Mouse (Mus musculus) kidney, adult 9 months (tissue): ENCODE measurements around the gene 4930404H24Rik.

Source experiments
- DNase-seq: peaks from one replicate; pipeline ENCODE4 v3.0.0; 2022

The 4930404H24Rik gene

GRCm38 (mm10) chr2:153512416-153513323, 20.1 kb downstream of the 4930404H24Rik start:
- no peak for DNase-seq

- DNase-seq = no peak
Measured at GRCm38 (mm10) chr2:153513983-153514382, 21.4 kb downstream of the 4930404H24Rik start.

GRCm38 (mm10) chr2:153514497-153515380, 22.1 kb downstream of the 4930404H24Rik start:
- no peak for DNase-seq

- no peak for DNase-seq
Measured at GRCm38 (mm10) chr2:153515582-153515981, 23.0 kb downstream of the 4930404H24Rik start.

GRCm38 (mm10) chr2:153516961-153517360, 24.4 kb downstream of the 4930404H24Rik start:
- peak; percentile 64 for DNase-seq

GRCm38 (mm10) chr2:153520057-153520456, 27.5 kb downstream of the 4930404H24Rik start:
- no peak for DNase-seq

GRCm38 (mm10) chr2:153522270-153522669, 29.7 kb downstream of the 4930404H24Rik start:
- no peak for DNase-seq

GRCm38 (mm10) chr2:153523143-153523542, 30.6 kb downstream of the 4930404H24Rik start:
- no peak for DNase-seq

- DNase-seq = no peak
Measured at GRCm38 (mm10) chr2:153523656-153524055, 31.1 kb downstream of the 4930404H24Rik start.

GRCm38 (mm10) chr2:153524727-153525126, 32.1 kb downstream of the 4930404H24Rik start:
- no peak for DNase-seq

GRCm38 (mm10) chr2:153525906-153526311, 33.3 kb downstream of the 4930404H24Rik start:
- DNase-seq = no peak

- DNase-seq = no peak
Measured at GRCm38 (mm10) chr2:153526850-153527530, 34.4 kb downstream of the 4930404H24Rik start.

- DNase-seq = no peak
Measured at GRCm38 (mm10) chr2:153527580-153528531, 35.3 kb downstream of the 4930404H24Rik start.

- no peak for DNase-seq
Measured at GRCm38 (mm10) chr2:153528571-153529364, 36.2 kb downstream of the 4930404H24Rik start.

- peak; percentile 43 for DNase-seq
Measured at GRCm38 (mm10) chr2:153529365-153529781, 36.8 kb downstream of the 4930404H24Rik start.

- no peak for DNase-seq
Measured at GRCm38 (mm10) chr2:153529931-153530766, 37.6 kb downstream of the 4930404H24Rik start, which contains the start of gene Nol4l. Gene Nol4l, minus strand, starts transcription at chr2:153529971.

GRCm38 (mm10) chr2:153530948-153531347, 38.4 kb downstream of the 4930404H24Rik start:
- DNase-seq = no peak

- DNase-seq = no peak
Measured at GRCm38 (mm10) chr2:153533981-153534380, 41.4 kb downstream of the 4930404H24Rik start.

GRCm38 (mm10) chr2:153538898-153539297, 46.3 kb downstream of the 4930404H24Rik start:
- no peak for DNase-seq
